Mouse (Mus musculus) brown adipose tissue, adult 24 weeks (tissue): ENCODE results near the gene Gsc2. TPM values are rescaled to one million over a fixed set of nuclear protein-coding genes. Genes with fewer than 3 reads are reported as not detected.

Experiments used
- H3K27ac ChIP-seq: fragments of 200-500 bp; replicated peaks from 2 replicates; pipeline ENCODE4 v1.5.1; 2012; ENCODE audit warnings: low read depth, mild to moderate bottlenecking, low read length
- H3K4me1 ChIP-seq: fragments of 200-500 bp; 2 replicates; pipeline ENCODE4 v1.6.1; 2012; ENCODE audit warnings: low read length, mixed read lengths; ENCODE audit not compliant: control insufficient read depth, insufficient read depth, insufficient read length
- H3K4me3 ChIP-seq: fragments of 200-500 bp; 2 replicates; pipeline ENCODE4 v1.5.1; 2012; ENCODE audit warnings: low read depth, mild to moderate bottlenecking, low read length, moderate library complexity; ENCODE audit not compliant: insufficient read depth
- polyA plus RNA-seq: library from polyadenylated mRNA; stranded (reverse); fragments of >200 nt; gene quantifications from 2 replicates; pipeline ENCODE4 v1.2.4, GENCODE M21; 2012; ENCODE audit not compliant: missing spikeins, insufficient read depth, insufficient read length

Gsc2 gene
- polyA plus RNA-seq, 1 experiment = not detected

DNA sequence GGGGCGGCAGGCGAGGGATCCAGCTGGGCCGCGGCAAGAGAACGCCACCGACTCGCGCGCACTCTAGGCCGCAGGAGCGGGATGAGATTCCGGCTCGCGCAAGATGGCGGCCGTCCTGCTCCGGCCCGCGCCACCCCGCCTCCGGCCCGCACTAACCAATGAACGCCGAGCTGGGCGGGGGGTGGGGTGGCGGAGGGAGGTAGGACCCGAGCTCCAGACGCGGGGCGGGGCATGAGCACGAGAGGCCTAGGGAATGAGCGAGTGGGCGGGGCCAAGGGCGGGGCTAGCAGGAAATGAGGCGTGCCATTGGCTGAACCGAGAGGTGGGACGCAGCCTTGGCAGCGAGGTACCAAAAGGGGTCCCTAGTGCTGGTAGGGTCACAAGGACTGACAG, 23.3 kb downstream of the Gsc2 start, which contains the start of gene Gm20518:
Gene Gm20518, minus strand, starts transcription at position 105 of the 393 bp plus-strand sequence.
- peaks cover 12% of the 10 kb centered on the region for H3K4me1 ChIP-seq
- H3K4me3 ChIP-seq = peak within 1 kb of the TSS; percentile 95
- peak within 1 kb of the TSS; percentile 81 for H3K27ac ChIP-seq

DNA sequence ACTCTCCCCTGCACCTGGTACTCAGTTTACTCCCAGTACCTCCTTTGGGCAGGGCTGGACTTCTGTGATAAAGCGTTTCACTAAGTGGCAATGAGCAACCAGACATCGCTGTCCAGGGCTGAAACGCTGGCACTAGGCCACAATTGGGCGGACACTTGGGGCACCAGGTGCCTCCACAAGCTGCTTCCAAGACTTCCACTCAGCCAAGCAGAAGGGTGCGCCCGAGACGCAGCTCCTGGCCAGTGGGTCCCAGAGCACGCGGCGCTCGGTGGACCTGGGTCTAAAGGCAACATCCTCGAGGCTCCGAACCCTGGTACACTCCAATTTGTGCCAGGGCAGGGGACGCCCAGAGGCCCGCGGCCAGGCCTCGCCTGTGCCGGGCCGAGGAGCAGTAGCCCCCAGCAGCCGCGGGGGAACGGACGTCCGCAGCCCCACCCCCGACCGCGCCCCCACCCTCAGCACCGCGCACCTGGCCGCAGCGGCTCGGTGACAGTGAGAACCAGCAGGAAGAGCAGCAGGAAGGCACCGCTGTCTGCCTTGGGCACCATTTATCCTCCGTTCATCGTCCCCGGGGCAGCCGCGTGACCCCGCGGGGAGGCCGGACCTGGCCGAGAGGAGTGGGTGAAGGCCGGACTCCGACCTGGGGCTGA, 23.8 kb downstream of the Gsc2 start:
- H3K4me1 ChIP-seq = peaks cover 10% of the 10 kb centered on the region; the same call in 1 of the 2 replicates
- H3K4me3 ChIP-seq = peak overlapping the region; percentile 95
- peak overlapping the region; percentile 81 for H3K27ac ChIP-seq

DNA sequence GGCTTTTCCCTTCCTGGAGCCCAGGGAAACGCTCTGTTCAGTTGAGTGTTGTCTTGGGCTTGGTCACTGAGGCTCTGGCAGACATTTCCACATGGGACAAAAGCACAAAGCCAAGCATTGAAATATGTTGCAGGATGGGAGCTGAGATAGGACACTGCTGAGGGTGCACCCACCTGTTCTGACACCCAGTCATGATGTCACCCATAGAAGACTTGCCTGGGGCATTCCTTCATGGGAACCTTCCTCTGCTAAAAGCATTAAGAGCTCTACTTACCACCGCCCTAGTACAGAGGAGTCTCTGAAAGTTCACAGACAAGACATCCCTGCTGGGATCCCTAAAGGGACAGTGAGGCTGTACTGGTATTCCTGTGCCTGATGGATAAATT, 24.5 kb downstream of the Gsc2 start:
- H3K4me1 ChIP-seq = peaks cover 10% of the 10 kb centered on the region; the same call in 1 of the 2 replicates
- H3K27ac ChIP-seq = no peak overlapping the region
- H3K4me3 ChIP-seq = peak overlapping the region; percentile 95

DNA sequence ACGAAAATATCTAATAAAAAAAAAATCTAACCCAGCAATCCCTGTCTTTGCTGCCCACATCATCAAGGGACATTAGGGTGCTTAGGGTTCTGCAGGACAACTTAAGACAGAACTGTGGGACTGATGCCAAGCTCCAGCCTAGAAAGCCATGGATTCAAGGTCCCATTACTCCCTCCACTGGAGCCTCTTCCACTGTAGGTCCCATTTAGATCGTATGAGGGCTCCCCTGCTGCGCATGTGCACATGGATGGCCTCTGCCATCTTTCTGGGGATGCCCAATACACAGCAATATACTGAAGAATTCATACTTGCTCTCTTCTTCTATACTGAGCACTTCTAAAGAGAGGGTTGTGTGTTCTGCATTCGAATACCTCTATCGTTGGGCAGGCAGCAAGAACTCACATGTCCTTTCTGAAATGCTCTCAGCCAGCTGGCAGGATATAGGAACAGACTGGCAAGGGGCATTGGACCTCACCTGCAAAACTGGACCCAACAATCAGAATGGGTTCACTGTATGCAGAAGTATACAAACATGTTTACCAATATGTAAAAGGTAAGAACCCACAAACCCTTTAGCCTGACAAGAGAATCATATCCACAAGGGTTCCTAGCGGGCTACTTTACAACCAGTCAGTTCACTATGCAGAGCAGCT, 25.0 kb downstream of the Gsc2 start:
- Histone ChIP-seq H3K4me1 (peaks cover 10% of the 10 kb centered on the region; the same call in 1 of the 2 replicates), H3K27ac (no peak overlapping the region), H3K4me3 (peak overlapping the region; percentile 95; the same call in 1 of the 2 replicates)

DNA sequence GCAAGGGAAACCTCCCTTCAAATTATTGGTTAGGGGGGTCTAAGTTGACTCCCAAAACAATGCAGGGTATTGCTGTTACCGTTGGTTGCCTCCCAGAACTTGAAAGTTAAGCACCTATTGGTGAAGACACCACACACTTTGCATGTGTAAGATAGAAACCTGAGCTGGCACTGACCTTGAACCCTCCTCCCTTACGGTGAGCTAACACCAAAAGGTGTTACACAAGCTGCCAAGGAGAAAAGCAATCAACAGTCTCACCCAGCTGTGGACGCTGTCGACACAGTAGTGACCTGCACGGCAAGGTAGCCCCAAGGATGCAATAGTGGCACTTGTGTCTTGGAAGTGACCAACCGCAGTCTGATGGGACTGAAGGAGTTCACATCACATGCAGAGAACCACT, 30.7 kb downstream of the Gsc2 start:
- 0 out of 2 replicates have a peak, but pooled peaks cover 2% of the 10 kb centered on the region for H3K4me1 ChIP-seq
- no peak overlapping the region for H3K4me3 ChIP-seq
- no peak overlapping the region for H3K27ac ChIP-seq

DNA sequence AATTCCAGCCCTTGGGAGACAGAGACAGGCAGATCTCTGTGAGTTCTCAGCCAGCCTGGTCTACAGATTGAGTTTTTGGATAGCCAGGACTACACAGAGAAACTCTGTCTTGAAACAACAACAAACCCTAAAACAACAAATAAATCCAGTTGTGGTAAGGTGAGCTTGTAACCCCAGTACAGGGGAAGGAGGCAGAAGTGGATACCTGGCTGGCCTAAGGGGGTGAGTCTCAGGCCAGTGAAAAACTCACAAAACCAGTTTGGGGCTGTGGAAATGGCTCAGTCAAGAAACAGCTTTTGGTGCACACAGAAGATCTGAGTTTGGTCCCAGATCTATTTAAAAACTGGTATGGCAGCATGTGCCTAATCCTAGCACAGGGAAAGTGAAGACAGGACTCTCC, 32.7 kb downstream of the Gsc2 start:
- Histone ChIP-seq H3K27ac (no peak overlapping the region), H3K4me1 (0 out of 2 replicates have a peak, but pooled peaks cover 2% of the 10 kb centered on the region), H3K4me3 (no peak overlapping the region)

DNA sequence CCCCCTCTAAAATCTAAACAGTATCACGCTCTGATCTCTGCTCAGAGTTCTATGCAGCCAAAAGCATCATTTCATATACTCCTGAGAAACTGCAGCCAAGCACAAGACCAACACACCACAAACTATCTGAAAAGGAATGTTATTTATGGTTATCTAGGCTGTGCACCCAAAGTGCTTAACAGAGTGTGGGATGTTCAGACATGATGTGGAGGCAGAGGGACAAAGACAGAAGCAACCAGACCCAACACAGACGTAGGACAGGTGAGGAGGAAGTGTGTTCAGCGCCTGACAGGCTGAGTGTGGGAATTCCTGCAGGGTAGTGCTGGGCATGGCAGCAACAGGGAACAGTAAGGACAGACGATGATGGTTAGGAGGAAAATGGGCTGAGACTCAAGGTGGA, 35.3 kb downstream of the Gsc2 start:
- no peak overlapping the region for H3K4me3 ChIP-seq
- peaks cover 7% of the 10 kb centered on the region for H3K4me1 ChIP-seq
- H3K27ac ChIP-seq = no peak overlapping the region

DNA sequence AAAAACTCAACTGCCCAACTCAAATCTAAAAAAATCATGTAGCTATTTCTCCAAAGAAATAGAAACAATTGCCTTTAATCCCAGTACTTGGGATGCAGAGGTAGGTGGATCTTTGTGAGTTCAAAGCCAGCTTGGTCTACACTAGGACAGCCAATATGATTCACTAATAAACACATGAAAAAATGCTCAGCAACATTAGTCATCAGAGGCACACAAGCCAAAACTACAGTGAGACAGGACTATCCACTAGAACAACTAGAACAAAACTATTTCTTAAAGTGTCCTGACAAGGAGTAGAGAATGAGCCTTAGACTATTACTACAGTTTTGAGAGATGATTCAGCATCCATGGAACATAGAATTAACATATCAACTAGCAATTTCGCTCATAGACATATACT, 38.8 kb downstream of the Gsc2 start:
- no peak overlapping the region for H3K4me3 ChIP-seq
- no peak overlapping the region for H3K27ac ChIP-seq
- peaks cover 7% of the 10 kb centered on the region for H3K4me1 ChIP-seq

DNA sequence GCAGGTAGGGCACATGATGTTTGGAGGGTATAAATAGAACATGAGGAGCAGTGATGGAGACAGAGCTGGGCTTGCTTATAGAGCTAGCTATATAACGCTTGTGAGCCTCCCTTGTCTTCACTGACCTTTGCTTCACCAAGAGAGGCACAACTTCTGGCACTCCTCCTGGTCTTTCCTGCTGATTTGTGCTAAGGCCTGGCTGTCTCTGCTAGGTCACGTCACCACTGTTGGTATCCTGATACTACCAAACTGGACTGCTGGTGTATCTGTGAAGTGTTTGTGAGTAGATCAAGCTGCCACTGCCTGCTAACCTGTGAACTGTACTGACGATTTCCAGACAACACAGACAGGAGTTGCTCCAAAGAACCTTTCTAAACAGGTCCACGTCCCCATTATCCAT, 39.7 kb downstream of the Gsc2 start:
- H3K27ac ChIP-seq = no peak overlapping the region; the same call in 1 of the 2 replicates
- peaks cover 7% of the 10 kb centered on the region for H3K4me1 ChIP-seq
- no peak overlapping the region for H3K4me3 ChIP-seq

DNA sequence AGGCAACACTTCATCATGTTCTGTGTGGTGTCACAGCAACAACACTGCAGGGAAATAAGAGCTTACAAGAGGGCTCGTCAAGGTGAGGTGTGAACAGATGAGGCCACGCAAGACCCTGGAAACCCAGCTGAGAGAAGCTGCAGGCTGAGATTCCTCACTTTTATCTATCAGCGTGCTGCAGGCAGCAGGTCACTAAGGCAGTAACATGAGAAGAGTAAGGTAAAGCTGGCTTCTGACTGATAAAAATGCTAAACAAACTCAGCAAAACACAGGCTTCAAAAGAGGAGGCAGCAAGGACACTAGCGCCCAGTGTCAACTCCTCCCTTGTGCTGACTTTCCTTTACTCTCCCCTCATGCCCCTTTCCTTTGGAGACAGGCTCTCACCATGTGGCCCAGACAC, 41.9 kb downstream of the Gsc2 start:
- H3K27ac ChIP-seq = no peak overlapping the region
- no peak overlapping the region for H3K4me3 ChIP-seq
- peaks cover 5% of the 10 kb centered on the region for H3K4me1 ChIP-seq

DNA sequence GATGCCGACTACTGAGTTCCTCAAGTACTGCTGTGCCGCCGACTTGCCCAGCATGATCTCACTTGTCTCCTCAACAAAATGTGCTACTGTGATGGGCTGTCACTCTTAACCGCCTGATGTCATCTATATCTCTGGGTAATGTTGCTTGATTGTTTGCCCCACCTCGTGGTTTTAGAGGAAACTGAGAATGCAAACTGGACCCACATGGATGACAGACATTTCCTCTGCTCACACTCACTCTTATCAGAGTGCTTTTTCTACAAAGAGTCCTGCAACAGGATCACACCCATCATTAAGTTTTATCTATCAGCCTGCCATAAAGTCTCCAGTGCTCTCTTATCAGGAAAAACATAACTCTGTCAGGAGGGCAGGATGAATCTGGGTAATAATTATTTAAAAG, 43.6 kb downstream of the Gsc2 start:
- no peak overlapping the region for H3K4me3 ChIP-seq
- peaks cover 5% of the 10 kb centered on the region for H3K4me1 ChIP-seq
- no peak overlapping the region for H3K27ac ChIP-seq

DNA sequence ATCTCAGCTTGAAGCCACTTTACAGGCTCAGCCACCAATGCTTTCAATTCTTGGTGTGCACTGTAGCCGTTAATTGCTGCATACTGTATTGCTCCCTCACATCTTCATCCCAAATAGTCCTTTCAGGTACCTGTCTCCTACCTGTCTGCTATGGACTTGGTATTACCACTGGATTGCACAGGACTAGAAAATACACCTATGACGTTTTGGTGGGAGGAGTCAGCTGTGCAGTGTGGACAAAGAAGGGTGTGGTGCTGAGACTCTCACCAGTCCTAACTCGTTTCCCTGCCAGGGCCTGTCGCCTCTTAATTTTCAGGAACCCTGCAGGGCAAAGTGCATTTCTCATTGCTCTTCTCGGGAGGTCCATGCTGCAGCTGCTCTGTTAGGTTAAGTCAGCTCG, 49.1 kb downstream of the Gsc2 start:
- Histone ChIP-seq H3K4me3 (no peak overlapping the region), H3K27ac (no peak overlapping the region), H3K4me1 (no peaks in the 10 kb centered on the region)

DNA sequence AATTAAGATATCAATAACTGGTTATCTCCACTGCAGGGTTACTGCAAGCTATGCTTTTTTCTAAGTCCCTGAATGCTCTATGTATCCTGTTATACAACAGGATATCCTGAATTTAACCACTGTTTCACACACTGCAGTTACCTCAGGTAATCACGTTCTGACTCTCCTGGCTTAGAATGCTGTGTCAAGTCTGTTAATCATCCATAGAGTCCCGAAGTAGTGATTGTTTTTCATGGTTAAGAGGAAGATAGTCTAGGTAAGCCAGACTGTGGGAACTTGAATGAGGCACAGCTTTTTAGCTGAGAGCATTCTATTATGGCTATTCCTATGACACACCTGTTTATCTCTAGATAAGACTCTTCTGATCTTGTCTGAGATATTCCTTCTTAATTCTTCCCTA, 49.6 kb downstream of the Gsc2 start:
- Histone ChIP-seq H3K4me3 (no peak overlapping the region), H3K4me1 (no peaks in the 10 kb centered on the region), H3K27ac (no peak overlapping the region)
